ENCODE assay signal across 8 mouse cellular contexts in genomic region chr15:25622200-25622866, GRCm38 (mm10). TPM values are rescaled to one million over a fixed set of nuclear protein-coding genes. Genes with fewer than 3 reads are reported as not detected.
DNase-seq lines count a peak whose midpoint lies in the region; ATAC-seq and TF ChIP-seq lines count a peak whose summit lies in the region.

Gene Myo10 (plus strand): TSS chr15:25622525.

- H3K4me3 ChIP-seq in layer of hippocampus, adult 2 months, result peak within 1 kb of the TSS; percentile 76
- peak within 1 kb of the TSS; percentile 72 for H3K4me3 ChIP-seq in lung, adult 2 months (replicated peaks; ENCODE audit: extremely low read depth, low read depth, low read length)
- H3K4me3 ChIP-seq in neural tube, embryonic 15.5 days (replicated peaks), result peak within 1 kb of the TSS; percentile 69

- peaks cover 16% of the 10 kb centered on the region for H3K4me1 ChIP-seq in lung, adult 2 months (ENCODE audit: control insufficient read depth, insufficient read depth, low read length)
- peaks cover 35% of the 10 kb centered on the region for H3K4me1 ChIP-seq in neural tube, embryonic 15.5 days

- peak within 1 kb of the TSS; percentile 64 for H3K9ac ChIP-seq in neural tube, embryonic 15.5 days (replicated peaks)

- peak; percentile 95 for ATAC-seq in neural tube, embryonic 15.5 days (ENCODE audit: low FRiP score)

- peak within 1 kb of the TSS; percentile 68 for H3K27ac ChIP-seq in layer of hippocampus, adult 2 months
- peak within 1 kb of the TSS; percentile 66 for H3K27ac ChIP-seq in neural tube, embryonic 15.5 days (replicated peaks)

- peak; percentile 97 for TF ChIP-seq POLR2A in lung, adult 2 months (IDR thresholded peaks at IDR 0.05; ENCODE audit: borderline replicate concordance, extremely low read depth, low read depth, low read length)

- no peaks in the 10 kb centered on the region for H3K9me3 ChIP-seq in neural tube, embryonic 15.5 days (replicated peaks)

- peak; percentile 99 for DNase-seq in Muller cell, postnatal 12 days (ENCODE audit: inconsistent ontology term)
- DNase-seq in cerebellum, adult 9-10 months, result peak; percentile 92
- peak; percentile 100 for DNase-seq in forelimb bud, embryonic 11.5 days (ENCODE audit: low read depth, low spot score)
- peak; percentile 100 for DNase-seq in heart, postnatal 4 days
- peak; percentile 89 to 91 for DNase-seq in layer of hippocampus, adult 2 months (ENCODE audit: low spot score in 2 of 2)
- DNase-seq in lung, adult 2 months, result peak; percentile 100
- DNase-seq in testis, postnatal 10 days (ENCODE audit: low spot score), result peak; percentile 100

- H3K4me2 ChIP-seq in neural tube, embryonic 15.5 days, result peak within 1 kb of the TSS; percentile 100

- TF ChIP-seq CTCF in layer of hippocampus, adult 2 months (conservative IDR thresholded peaks at IDR 0.05), result peak; percentile 34
- TF ChIP-seq CTCF in lung, adult 2 months (IDR thresholded peaks at IDR 0.05; ENCODE audit: insufficient read depth, low read length), result no peak

- H3K27me3 ChIP-seq in neural tube, embryonic 15.5 days (replicated peaks), result peaks cover 24% of the 10 kb centered on the region

- under 1% methylated on average over 53 of the region's 53 CpGs for WGBS in lung, adult 2 months
- WGBS in neural tube, embryonic 15.5 days, result under 1% methylated on average over 53 of the region's 53 CpGs

- no peaks in the 10 kb centered on the region for H3K36me3 ChIP-seq in neural tube, embryonic 15.5 days

RNA-seq across cellular contexts. Expression of gene Myo10, which starts in this region (rescaled TPM):
- total RNA-seq in heart, postnatal 4 days (2021), result 10 to 100 TPM; 36.9 to 43.8 TPM
- total RNA-seq in layer of hippocampus, adult 2 months (2021), result 10 to 100 TPM; 52.0 to 54.3 TPM
- polyA plus RNA-seq in lung, adult 2 months (2012; rRNA removed), result 81.3 and 82.7 TPM in 2 replicates
- polyA plus RNA-seq in neural tube, embryonic 15.5 days (2015; fragmentation: Nextera tagmentation; extraction: Ambion mirVana), result 19.5 and 26.1 TPM in 2 replicates

Comparison
In these comparisons a context has a peak if more than half of its experiments do, and no peak if none do; other contexts are left out.
1. Peak in every context shown above with its lines: DNase-seq, ATAC-seq, H3K4me3 ChIP-seq and H3K27ac ChIP-seq.